Mouse (Mus musculus) 3T3-L1 (cell line): ENCODE results near the gene Cd3d.
"Not testable (repeated sequence)": the region's sequence is repeated elsewhere in the genome, so short reads cannot be mapped to it uniquely, and the experiment has no call there.

Experiments used
- DNase-seq: peaks from one replicate; pipeline ENCODE4 v3.0.0-alpha.2; 2015; ENCODE audit warnings: low read depth, low spot score

Gene Cd3d

DNA sequence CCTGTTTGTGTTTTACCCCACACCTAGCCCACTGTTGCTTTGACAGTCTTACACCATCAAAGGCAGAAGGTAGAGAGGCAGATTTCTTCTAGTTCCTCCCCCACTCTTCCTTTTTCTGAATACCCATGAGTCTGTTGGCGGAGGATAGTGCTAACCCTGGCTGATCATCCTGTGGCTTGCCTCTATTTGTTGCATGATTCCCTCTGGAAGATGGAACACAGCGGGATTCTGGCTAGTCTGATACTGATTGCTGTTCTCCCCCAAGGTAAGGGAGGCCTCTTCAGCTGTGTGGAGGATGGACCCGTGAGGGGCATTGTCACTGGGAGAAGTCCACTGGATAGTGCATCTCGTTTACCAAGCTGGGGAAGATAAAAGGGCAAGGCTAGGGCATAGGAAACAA, at the start of gene Cd3d:
TSS of gene Cd3d (plus strand) at position 111 of the 400 bp plus-strand sequence.
- no peak for DNase-seq

DNA sequence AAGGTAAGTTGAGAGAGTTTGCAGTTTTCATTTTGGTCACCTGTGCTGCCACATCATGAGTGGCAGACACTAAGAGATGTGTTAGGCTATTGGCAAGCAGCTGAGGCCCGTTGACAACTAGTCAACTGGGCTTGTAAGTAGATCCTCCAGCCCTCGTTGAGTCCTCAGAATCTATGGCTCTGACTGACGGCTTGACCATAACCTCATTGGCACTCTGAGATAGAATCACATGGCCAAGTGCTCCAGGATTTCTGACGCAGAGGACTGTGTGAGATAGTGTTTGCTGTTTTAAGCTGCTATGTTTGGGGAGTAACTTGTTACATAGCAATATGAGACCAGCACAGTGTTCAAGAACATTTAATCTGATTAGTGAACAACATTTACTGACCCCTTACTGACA, 39.8 kb upstream of the Cd3d start:
- DNase-seq = no peak

DNA sequence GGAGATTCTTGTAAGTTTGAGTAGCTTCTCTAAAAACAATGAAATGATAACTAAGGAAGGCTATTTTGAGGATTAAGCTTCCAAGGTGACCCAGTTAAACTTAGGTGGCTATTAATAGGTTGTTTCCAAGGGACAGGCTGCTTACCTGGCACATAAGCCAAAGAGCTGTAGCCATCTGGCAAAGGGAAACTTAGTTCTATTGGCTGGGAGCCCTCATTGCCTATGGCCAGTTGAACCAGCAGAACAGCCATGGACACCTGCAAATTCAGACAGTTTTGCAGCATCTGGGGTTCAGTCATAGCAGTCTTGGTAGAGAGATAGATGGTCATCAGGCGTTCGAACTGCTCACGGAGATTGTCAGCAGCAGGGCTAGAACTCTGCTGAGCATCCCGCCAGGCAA, 39.2 kb upstream of the Cd3d start:
- DNase-seq = no peak

DNA sequence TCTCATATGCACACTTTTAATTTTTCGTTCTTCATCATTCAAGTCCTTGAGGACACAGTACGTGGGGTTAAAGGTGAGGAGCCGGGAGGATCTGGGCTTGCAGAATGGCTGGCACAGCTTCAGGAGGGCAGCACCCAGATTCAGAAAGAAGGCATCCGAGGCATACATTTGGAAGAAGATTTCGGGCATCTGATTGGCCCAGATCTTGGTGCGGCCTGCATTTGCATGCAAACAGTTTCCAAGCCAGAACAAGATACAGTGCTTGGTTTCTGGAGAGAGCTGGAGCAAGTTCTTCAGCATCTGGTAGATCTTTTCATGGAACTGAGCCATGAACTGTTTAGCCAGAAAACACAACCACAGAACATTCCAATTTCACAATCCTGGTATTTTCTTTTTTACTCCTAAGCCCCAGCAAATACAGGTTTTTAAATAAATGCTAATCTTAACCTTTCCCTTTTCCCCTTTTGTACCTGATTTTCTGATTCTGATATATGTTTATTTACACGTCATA, 35.3 kb upstream of the Cd3d start:
- DNase-seq = peak; percentile 63

DNA sequence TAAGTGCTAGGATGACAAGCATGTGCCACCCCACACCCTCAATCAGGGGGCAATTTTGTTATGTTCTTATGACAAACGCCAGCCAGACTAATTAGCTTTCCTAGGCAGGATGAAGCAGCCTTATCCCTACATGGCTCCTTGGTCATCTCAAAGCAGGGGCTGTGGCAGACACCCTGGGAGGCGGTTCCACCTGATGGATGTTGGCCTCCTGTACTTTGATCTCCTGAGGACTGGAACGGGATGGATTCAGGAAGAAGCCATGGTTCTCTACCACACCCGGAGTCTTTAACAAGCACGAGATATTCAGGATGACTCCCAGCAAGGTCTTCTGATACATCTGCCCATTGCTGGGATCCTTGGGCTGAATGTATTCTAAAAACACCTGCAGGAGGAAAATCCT, 33.8 kb upstream of the Cd3d start:
- DNase-seq = no peak

DNA sequence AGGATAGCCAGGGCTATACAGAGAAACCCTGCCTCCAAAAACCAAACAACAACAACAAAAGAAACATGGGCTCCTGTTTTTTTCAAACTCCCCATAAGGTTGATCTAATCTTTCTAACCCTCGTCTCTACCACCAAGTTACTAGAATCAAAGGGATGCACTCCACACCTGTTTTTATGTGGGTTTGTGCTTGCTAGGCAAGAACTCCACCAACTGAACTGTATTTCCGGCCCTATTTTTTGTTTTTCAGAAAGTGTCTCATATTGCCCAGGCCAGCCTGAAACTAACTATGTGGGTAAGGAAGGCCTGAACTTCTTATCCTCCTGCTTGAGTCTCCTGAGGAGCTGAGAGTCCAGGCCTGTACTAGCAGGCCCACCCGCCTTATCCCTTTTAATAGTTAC, 27.2 kb upstream of the Cd3d start:
- no peak for DNase-seq

DNA sequence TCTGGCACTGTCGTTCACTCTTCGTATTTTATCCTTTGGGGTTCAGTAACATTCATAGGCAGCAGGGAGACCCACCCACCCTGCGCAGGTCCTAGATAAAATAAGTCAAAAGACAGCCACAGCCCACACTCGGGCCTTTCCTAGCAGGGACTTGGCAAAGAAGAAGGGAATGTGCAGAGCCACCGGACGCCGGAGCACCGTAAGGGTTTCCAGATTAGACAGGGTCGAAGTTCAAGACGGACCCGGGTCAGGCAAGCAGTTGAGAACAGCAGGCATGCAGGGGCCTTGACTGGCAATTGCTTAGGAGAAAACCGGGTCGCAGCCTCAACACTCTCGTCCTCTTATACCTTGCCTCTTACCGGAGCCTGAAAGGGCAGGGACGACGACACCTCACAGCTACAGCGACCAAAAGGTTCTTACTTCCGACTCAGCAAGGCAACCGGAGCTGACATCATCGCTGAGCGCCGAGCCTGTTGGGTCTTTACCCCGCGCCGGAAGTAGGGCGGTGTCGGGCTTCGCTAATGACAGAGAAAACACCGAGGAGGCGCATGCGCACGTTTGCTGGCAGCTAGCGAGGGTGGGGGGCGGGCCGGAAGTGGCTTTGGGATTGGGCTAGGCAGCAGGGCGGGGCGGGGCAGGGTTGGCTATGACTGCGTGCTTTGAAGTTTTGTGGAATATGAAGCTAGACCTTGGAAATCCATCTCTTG, 16.3 kb upstream of the Cd3d start, which contains the start of gene Ube4a:
TSS of gene Ube4a (minus strand) at position 475 of the 707 bp plus-strand sequence.
- peak; percentile 98 for DNase-seq

DNA sequence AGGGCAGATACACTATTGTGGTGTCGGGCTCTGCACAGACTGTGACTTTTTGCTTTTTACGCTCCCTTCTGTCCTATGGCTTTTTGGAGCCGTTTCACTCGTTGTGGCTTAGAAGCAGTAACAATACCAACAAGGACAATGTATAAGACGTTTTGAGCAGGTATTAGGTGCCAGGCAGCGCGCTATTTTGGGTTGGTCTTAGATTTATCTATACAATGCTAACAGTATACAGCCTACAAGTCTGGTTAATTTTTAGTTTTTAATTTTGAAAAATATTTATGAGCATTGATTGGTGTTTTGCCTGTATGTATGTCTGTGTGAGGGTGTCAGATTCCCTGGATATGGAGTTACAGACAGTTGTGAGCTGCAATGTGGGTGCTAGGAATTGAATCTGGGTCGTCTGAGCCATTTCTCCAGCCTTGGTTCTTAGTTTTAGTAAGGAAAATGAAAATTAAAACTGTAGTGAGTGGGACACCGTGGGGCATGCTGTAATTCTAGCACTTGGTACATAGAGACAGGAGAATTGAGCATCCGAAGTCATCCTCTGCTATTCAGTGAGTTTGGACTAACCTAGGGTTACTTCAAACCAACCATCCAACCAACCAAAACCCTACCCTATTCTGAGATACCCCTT, 15.6 kb upstream of the Cd3d start:
- DNase-seq = peak; percentile 36

DNA sequence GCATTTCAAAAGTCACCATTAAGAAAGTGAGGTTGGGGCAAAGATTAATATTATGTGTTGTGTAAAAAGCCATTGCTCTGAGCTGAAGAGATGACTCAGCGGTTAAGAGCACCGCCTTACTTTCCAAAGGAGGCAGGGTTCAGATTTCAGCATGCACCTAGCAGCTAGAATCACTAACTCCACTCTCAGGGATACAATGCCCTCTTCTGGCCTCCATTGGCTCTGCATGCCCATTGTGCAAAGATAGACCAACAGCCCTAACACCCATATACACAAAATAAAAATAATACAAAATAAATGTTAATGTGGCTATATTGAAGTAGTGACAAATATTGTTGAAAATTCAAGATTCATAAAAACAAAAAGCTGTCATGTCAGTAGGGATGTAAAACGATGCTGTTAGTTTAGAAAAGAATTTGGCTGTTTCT, 14.8 kb upstream of the Cd3d start:
- peak; percentile 96 for DNase-seq

DNA sequence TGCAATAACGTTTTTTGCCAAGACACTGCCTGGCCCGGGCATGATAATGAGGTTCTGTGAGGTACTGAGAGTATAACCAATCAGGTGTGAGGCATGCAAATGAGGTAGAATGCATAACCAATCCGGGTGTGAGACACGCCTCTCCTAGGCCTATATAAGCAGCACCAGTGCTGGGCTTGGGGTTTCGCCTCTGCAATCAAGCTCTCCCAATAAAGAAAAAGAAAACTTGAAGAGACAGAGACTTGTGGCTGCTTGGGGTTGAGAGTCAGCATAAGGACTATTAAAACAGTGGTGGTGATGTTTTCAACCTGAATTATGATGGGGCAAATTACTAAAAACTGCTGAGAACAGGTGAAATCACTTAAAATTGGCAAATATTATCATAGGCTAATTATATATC, 13.8 kb upstream of the Cd3d start:
- not testable (repeated sequence) for DNase-seq

DNA sequence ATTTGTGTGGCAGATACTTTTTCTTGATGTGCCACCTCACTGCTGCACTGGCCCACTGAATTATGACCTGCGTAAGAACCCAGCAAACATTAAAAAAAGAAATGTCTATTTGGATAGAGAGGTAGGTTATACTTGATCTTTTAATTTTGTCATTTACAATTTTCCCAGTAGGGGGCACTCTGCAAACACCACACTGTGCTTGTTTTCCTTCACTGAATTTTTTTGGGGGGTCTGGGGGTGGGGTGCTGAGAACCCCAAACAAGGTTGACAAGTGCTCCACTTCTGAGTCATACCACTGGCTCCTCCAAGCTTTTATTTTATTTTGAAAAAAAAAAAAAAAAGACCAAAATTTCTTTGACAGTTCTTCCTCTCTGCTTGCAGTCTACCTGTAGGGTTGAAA, 12.1 kb upstream of the Cd3d start:
- DNase-seq = peak; percentile 12

DNA sequence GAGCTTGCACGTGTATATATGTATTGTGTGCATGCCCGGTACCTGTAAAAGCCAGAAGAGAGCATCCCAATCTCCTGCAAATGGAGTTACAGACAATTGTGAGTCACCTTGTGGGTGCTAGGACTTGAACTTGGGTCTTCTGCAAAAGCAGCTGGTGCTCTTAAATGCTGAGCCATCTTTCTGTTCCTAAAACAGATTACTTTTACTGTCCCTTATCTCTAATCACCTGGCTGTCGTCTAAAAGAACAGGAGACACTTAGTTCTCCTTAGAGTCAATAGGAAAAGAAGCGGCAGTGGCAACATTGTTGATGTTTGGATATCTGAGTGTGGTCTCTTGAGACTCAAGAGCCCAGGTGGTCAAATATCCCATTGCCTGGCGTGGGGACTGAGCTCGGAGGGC, 3.8 kb upstream of the Cd3d start:
- DNase-seq = no peak

DNA sequence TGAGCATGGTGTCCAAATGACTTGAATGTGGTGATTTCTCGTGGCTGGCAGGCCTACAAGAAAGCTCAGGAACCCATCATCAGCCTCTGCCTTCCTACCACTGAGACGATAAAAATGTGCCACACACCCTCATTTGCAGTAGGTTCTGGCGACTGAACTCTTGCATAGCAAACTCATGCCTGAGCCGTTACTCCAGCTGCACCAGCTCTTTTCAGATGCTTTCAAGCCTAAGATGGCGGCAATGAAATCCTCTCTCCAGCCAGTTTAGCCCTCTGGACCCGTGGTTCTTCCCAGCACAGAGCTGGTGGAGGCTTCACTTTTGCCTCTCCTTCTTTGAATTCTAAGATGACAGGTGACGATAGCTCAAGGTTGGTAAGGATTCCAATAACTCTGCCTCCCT, 1.8 kb upstream of the Cd3d start:
- DNase-seq = no peak

DNA sequence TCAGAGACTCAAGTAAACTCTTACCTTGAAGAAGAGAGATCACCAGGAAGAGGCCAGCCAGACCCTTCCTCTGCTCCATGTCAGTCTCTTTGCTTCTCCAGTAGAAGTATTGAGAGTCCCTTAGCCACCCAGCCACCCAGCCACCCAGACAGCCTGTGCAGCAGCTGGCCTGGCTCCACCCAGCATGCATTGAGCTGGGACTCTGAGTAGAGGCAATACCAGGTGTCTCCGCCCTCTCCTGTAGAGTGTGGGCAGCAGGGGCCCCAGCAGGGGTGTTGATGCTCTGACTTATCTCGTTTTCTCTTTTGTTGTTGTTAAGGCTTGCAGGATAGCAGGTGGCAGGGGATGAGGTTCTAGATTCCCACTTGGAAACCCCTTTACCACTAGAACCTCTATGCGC, 1.3 kb upstream of the Cd3d start, which contains the start of gene Cd3g:
TSS of gene Cd3g (minus strand) at position 190 of the 400 bp plus-strand sequence.
- DNase-seq = no peak

DNA sequence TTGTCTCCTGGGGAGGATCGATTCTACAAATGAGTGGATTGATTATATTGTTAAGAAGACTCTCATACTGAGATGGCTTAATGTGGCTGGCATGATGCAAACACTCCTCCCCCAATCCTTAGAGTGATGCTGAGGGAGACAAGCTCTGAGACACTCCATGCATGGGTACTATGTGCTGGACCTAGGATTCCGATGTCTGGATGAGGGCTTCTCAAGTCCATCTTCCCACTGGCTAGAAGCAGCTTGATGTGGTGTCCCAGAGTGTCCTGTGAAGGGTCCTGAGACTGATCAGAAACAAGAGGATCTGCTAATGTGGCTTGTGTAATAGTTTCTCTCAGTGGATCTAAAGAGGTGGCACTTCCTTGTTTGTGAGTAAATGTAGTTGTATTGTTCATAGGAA, 482 bp upstream of the Cd3d start:
- no peak for DNase-seq

DNA sequence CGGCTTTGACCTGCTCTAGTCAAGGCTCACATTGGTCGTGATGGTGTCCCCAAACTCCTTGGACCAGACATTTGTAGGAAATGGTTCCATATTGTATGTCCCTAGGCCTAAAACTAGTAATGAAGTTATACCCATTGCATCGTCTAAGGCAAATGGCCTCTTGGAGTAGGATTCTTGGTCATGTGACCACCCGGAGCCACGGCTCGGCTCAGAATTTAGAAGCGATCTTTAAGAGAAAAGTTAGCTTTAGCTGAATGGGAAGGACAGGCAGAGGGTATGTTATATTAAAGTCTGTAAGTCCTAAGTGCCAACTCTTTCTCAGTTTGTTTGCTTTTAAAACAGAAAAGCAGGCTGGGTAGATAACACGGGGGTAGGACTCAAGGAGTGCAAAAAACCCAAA, 495 bp downstream of the Cd3d start:
- no peak for DNase-seq

DNA sequence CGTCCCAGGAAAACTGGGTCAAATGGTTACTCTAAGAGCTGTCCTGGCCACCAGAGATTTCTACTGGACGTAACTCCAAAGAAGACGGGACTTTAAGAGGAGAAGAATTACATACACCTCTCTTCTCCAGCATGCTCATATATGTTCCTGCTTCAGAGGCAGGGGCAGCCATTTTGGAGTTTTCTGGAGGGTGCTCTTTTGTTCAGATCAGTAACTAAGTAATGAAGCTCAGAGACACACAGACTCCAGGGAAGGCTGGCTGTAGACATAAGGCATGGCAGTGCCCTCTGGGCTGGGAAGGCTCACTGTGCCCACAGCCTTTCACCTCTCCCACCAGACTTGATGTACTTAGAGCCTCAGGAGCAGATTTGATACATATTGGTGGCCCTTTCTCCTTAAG, 945 bp downstream of the Cd3d start:
- DNase-seq = no peak

DNA sequence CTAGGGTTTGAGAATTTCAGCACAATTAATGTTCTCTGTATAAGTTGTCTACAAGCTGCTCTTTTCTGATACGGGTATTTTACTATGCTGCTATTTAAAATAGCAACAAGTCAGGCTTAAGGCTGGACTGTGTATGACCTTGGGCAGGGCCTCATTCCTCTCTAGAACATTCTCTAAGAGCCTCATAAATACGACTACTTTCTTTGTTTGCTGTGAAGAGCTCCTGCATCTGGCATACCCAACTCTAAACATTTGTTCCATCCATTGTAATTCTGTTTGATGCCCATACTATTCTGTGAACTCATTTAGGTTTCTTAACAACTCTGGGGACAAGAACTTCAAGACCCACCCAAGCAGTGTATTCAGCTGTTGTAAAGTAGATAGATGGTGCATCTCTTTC, 1.4 kb downstream of the Cd3d start:
- DNase-seq = no peak

DNA sequence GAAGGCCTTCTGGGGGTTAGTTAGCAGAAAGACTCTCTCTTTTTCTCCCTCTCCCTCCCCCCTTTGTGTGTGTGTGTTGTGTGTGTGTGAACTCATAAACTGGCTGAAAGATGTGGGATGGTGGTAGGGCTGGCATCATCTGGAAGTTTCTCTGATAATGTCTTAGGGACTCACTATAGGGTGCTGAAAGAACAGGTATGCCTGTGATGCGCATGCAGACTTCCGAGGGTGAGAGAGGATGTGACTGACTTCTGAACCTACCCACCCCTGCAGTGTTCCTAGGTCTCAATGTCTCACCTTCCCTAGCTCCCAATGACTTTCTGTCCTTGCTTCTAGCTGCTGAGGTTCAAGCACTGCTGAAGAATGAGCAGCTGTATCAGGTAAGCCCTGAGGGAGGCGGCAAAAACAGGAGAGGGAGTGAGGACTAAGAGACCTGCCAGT, 4.2 kb downstream of the Cd3d start:
- DNase-seq = no peak

DNA sequence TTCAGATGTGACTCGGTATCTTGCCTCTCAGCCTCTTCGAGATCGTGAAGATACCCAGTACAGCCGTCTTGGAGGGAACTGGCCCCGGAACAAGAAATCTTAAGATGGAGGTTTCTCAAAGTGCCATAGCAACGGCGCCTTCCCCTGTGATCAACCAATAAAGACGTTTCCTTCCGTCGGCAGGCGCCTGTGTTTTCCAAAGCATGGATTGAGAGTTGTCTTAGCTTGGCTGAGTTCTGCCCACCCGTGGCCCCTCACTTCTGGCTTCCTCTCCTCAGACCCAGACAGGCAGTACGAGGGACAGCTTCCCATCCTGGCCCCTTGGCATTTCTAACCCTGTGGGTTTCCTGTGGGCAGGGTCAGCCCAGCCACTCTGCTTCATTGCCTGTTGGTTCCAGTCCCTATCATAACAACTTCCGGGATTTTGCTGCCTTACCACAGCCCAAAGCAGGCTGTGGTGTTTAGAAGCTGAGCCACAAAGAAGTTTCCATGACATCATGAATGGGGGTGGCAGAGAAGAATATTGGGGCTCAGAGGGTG, 4.7 kb downstream of the Cd3d start:
- no peak for DNase-seq

DNA sequence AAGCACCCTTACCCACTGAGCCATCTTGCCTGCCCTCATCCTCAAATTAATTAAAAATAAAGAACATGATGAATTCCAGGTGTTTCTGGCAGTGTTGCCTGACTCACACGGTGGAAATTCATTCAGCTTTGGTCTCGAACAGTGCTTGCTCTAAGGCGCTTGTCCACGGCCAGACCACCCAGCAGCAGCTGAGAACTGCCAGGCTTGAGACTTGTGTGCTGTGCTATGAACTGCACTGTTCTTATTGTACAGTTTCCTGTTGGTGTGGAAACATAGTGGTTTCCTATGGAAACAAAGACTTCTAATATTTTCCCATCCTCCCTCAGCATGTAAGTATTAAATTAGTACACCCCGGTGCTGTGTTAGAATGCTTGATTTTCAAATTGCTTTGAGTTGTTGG, 5.4 kb downstream of the Cd3d start:
- DNase-seq = no peak

DNA sequence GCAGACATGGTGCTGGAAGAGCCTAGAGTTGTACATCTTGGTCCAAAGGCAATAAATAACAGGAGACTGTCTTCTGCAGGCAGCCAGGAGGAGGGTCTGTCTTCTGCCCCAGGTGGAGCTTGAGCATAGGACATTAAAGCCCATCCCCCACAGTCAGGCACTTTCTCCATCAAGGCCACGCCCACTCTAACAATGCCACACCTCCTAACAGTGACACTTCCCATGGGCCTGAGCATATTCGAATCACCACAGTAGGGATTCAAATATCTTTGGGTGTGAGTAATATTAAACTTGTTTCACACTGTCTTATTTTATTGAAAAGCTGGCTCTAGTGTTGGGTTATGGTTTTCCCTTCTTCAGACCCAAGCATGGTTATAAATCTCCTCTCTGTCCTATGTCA, 10.2 kb downstream of the Cd3d start:
- peak; percentile 11 for DNase-seq

DNA sequence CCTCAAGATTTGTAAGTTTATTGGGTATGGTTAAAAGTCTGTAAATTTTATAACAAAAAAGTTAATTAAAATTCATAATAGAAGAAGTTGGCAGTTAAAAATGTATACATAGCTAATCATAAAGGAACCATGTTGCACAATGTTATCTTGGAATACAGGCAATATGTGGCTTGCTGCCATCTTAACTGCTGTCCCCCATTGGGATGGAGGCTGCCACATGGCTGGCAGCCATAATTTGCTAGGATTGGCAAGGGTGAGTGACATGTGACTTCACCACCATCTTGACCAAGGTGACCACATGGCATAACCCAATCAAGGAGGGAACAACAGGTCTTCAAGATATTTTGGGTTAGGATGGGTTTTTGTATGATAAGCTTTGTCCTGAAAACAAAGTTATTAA, 10.7 kb downstream of the Cd3d start:
- peak; percentile 24 for DNase-seq
